Mouse (Mus musculus) hindbrain, embryonic 13.5 days (tissue): Measurements from ENCODE around the gene Auts2. TPM values are rescaled to one million over a fixed set of nuclear protein-coding genes. Genes with fewer than 3 reads are reported as not detected.

Source experiments
- ATAC-seq: fragments of 200-750 bp; cut with Nextera tagmentation; 2 replicates; pipeline ENCODE4 v1.8.0; 2017; ENCODE audit warnings: moderate TSS enrichment; ENCODE audit not compliant: low FRiP score
- H3K27ac ChIP-seq: fragments of 300-500 bp; sonication (generic); 2 replicates; pipeline ENCODE4 v1.5.1; 2015; ENCODE audit warnings: inconsistent platforms, mild to moderate bottlenecking, moderate library complexity
- H3K27me3 ChIP-seq: fragments of 300-500 bp; sonication (generic); 2 replicates; pipeline ENCODE4 v1.6.1; 2015; ENCODE audit warnings: mild to moderate bottlenecking, inconsistent platforms
- H3K36me3 ChIP-seq: fragments of 300-500 bp; sonication (generic); 2 replicates; pipeline ENCODE4 v1.6.1; 2015; ENCODE audit warnings: mild to moderate bottlenecking, inconsistent platforms
- H3K4me1 ChIP-seq: fragments of 300-500 bp; sonication (generic); replicated peaks from 2 replicates; pipeline ENCODE4 v1.6.1; 2015; ENCODE audit warnings: inconsistent platforms
- H3K4me2 ChIP-seq: fragments of 300-500 bp; sonication (generic); 2 replicates; pipeline ENCODE4 v1.6.1; 2015; ENCODE audit warnings: inconsistent platforms, mild to moderate bottlenecking, moderate library complexity
- H3K4me3 ChIP-seq: fragments of 300-500 bp; sonication (generic); 2 replicates; pipeline ENCODE4 v1.5.1; 2015; ENCODE audit warnings: mild to moderate bottlenecking, inconsistent platforms
- H3K9ac ChIP-seq: fragments of 300-500 bp; sonication (generic); 2 replicates; pipeline ENCODE4 v1.6.1; 2015; ENCODE audit warnings: mild to moderate bottlenecking, inconsistent platforms
- H3K9me3 ChIP-seq: fragments of 300-500 bp; sonication (generic); 2 replicates; pipeline ENCODE4 v1.6.1; 2016; ENCODE audit warnings: inconsistent platforms
- WGBS: fragments of 180-500 bp; shearing (Covaris S2); methylation state at CpG from one replicate; pipeline ENCODE4 v1.1.7; 2015; 5-methylcytosine and 5-hydroxymethylcytosine counted together
- polyA plus RNA-seq: library from polyadenylated mRNA; unstranded; fragments of >200 nt; fragmentation: Nextera tagmentation; extraction: Ambion mirVana; gene quantifications from 2 replicates; pipeline ENCODE4 v1.2.1, GENCODE M21; 2015

Gene Auts2
- polyA plus RNA-seq, 1 experiment from 2014 or later = 89.9 TPM

- 70% methylated on average over 6 of the region's 6 CpGs for WGBS
- Histone ChIP-seq H3K4me3 (no peak overlapping the region), H3K27me3 (peaks cover 3% of the 10 kb centered on the region; the same call in 1 of the 2 replicates), H3K4me2 (no peak overlapping the region), H3K36me3 (no peaks in the 10 kb centered on the region), H3K4me1 (peaks cover 41% of the 10 kb centered on the region), H3K9me3 (no peaks in the 10 kb centered on the region), H3K27ac (no peak overlapping the region), H3K9ac (no peak overlapping the region)
- no peak for ATAC-seq
Measured at GRCm38 (mm10) chr5:131830111-131830510, 713.0 kb downstream of the Auts2 start.

GRCm38 (mm10) chr5:131829248-131829647 lies 713.9 kb downstream of the Auts2 start:
- Histone ChIP-seq H3K36me3 (no peaks in the 10 kb centered on the region), H3K27me3 (peaks cover 3% of the 10 kb centered on the region; the same call in 1 of the 2 replicates), H3K4me3 (no peak overlapping the region), H3K4me1 (peaks cover 48% of the 10 kb centered on the region), H3K9ac (no peak overlapping the region), H3K9me3 (no peaks in the 10 kb centered on the region), H3K4me2 (no peak overlapping the region), H3K27ac (no peak overlapping the region)
- WGBS = 69% methylated on average over 3 of the region's 3 CpGs
- no peak for ATAC-seq

- Histone ChIP-seq H3K9ac (no peak overlapping the region), H3K36me3 (no peaks in the 10 kb centered on the region), H3K4me3 (no peak overlapping the region), H3K4me1 (peaks cover 45% of the 10 kb centered on the region), H3K27me3 (peaks cover 3% of the 10 kb centered on the region; the same call in 1 of the 2 replicates), H3K9me3 (no peaks in the 10 kb centered on the region), H3K4me2 (no peak overlapping the region), H3K27ac (no peak overlapping the region)
- no peak for ATAC-seq
- WGBS = 79% methylated on average over 2 of the region's 2 CpGs
Measured at GRCm38 (mm10) chr5:131828607-131829006, 714.5 kb downstream of the Auts2 start.

GRCm38 (mm10) chr5:131826362-131827261 lies 716.5 kb downstream of the Auts2 start:
- H3K4me2 ChIP-seq = no peak overlapping the region
- no peaks in the 10 kb centered on the region for H3K9me3 ChIP-seq
- H3K4me1 ChIP-seq = peaks cover 38% of the 10 kb centered on the region
- H3K4me3 ChIP-seq = no peak overlapping the region
- H3K27ac ChIP-seq = no peak overlapping the region
- no peak for ATAC-seq
- 94% methylated on average over 8 of the region's 8 CpGs for WGBS
- H3K36me3 ChIP-seq = no peaks in the 10 kb centered on the region
- H3K27me3 ChIP-seq = peaks cover 3% of the 10 kb centered on the region; the same call in 1 of the 2 replicates
- no peak overlapping the region for H3K9ac ChIP-seq

DNA sequence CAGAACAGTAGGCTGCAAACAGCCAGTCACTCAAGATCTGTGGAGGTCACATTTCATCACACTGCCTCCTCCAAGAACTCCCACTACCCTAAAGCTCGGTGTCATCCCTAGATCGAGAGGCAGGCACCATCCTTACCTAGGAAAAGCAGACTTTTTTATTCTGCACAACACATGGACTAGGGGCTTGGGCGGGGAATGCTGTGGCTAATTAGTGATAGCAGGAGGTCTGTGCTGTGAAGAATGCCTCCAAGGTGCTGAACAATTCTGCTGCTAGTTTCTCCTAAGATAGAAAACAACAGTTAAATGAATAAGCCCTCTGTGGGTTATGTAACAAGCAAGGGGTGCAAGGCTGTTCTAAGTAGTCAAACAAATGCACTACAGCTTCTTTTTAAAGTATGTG lies 717.7 kb downstream of the Auts2 start:
- Histone ChIP-seq H3K4me1 (peaks cover 40% of the 10 kb centered on the region), H3K9me3 (no peaks in the 10 kb centered on the region), H3K27me3 (peaks cover 7% of the 10 kb centered on the region), H3K9ac (no peak overlapping the region), H3K27ac (peak overlapping the region; percentile 79), H3K4me2 (no peak overlapping the region), H3K4me3 (no peak overlapping the region), H3K36me3 (no peaks in the 10 kb centered on the region)
- 0 out of 2 replicates have a peak, but pooled peaks have one; percentile 8 for ATAC-seq
- 16% methylated on average over 3 of the region's 3 CpGs for WGBS

- peak; percentile 92 for ATAC-seq
- H3K4me1 ChIP-seq = peaks cover 32% of the 10 kb centered on the region
- H3K27me3 ChIP-seq = peaks cover 7% of the 10 kb centered on the region
- peak overlapping the region; percentile 79 for H3K27ac ChIP-seq
- WGBS = 9% methylated on average over 11 of the region's 11 CpGs
- H3K9me3 ChIP-seq = no peaks in the 10 kb centered on the region
- H3K4me2 ChIP-seq = no peak overlapping the region
- no peak overlapping the region for H3K4me3 ChIP-seq
- no peaks in the 10 kb centered on the region for H3K36me3 ChIP-seq
- H3K9ac ChIP-seq = peak overlapping the region; percentile 9; the same call in 1 of the 2 replicates
Measured at GRCm38 (mm10) chr5:131824197-131824991, 718.8 kb downstream of the Auts2 start.

- 85% methylated on average over 4 of the region's 4 CpGs for WGBS
- no peak overlapping the region for H3K4me2 ChIP-seq
- no peak for ATAC-seq
- H3K4me1 ChIP-seq = peaks cover 29% of the 10 kb centered on the region
- H3K4me3 ChIP-seq = no peak overlapping the region
- H3K9ac ChIP-seq = no peak overlapping the region
- no peaks in the 10 kb centered on the region for H3K36me3 ChIP-seq
- no peaks in the 10 kb centered on the region for H3K9me3 ChIP-seq
- peaks cover 7% of the 10 kb centered on the region; the same call in 1 of the 2 replicates for H3K27me3 ChIP-seq
- H3K27ac ChIP-seq = no peak overlapping the region
Measured at GRCm38 (mm10) chr5:131821461-131821860, 721.7 kb downstream of the Auts2 start.

DNA sequence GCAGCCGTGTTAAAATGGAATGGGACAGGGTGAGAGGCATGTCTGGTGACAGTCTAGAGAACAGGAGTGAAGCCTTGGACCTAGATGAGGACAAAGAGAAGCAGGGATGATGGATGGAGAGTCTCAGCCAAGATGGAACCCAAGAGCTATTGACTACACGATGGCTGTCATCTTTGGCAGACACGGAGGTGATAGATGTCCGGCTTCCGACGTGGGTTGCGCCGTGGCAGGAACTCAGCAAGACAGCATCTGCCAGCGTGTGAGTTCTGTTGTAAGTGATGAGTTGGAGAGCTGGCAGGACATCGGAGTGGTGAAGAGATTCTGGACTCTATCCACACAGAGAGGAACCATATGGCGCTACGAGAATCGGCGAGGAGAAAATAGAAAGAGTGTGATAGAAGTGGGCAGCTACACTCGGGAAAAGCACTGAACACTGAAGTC lies 723.9 kb downstream of the Auts2 start:
- Histone ChIP-seq H3K27me3 (peaks cover 7% of the 10 kb centered on the region; the same call in 1 of the 2 replicates), H3K9ac (no peak overlapping the region), H3K9me3 (no peaks in the 10 kb centered on the region), H3K4me2 (no peak overlapping the region), H3K4me3 (no peak overlapping the region), H3K36me3 (no peaks in the 10 kb centered on the region), H3K27ac (no peak overlapping the region), H3K4me1 (peaks cover 19% of the 10 kb centered on the region)
- ATAC-seq = no peak
- WGBS = 86% methylated on average over 15 of the region's 15 CpGs

- Histone ChIP-seq H3K36me3 (no peaks in the 10 kb centered on the region), H3K9ac (no peak overlapping the region), H3K27me3 (peaks cover 4% of the 10 kb centered on the region; the same call in 1 of the 2 replicates), H3K4me1 (peaks cover 18% of the 10 kb centered on the region), H3K4me2 (no peak overlapping the region), H3K27ac (no peak overlapping the region), H3K9me3 (no peaks in the 10 kb centered on the region), H3K4me3 (no peak overlapping the region)
- no peak for ATAC-seq
- WGBS = 64% methylated on average over 3 of the region's 3 CpGs
Measured at GRCm38 (mm10) chr5:131815498-131815897, 727.6 kb downstream of the Auts2 start.

DNA sequence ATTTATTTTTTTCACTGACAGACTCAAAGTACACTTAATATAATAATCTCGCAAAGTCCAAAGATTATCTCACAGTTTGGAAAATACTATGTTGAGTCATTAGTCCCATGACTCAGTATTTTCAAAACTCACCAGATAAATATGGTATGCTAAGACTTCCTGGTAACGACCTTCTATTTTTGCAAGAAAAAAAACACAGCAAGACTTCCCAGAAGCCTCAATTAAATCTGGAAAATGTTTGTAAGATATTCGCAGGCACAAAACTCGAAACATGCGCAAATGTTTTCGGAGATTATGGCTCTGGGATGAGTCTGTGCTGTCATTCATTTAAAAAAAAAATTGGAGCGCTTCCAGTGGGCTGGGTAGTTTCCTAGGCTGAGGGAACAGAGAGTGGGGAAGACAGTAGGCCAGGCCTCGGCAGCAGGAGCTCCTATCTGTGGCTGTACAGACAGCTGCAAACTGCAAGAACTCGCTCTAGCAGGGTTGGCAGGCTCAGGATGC lies 728.6 kb downstream of the Auts2 start:
- no peak overlapping the region for H3K4me2 ChIP-seq
- no peak overlapping the region for H3K4me3 ChIP-seq
- H3K9ac ChIP-seq = no peak overlapping the region
- no peak overlapping the region for H3K27ac ChIP-seq
- peaks cover 4% of the 10 kb centered on the region; the same call in 1 of the 2 replicates for H3K27me3 ChIP-seq
- H3K4me1 ChIP-seq = peaks cover 22% of the 10 kb centered on the region
- no peaks in the 10 kb centered on the region for H3K36me3 ChIP-seq
- no peaks in the 10 kb centered on the region for H3K9me3 ChIP-seq
- ATAC-seq = no peak
- 82% methylated on average over 9 of the region's 9 CpGs for WGBS

- Histone ChIP-seq H3K4me2 (no peak overlapping the region), H3K9me3 (no peaks in the 10 kb centered on the region), H3K27ac (no peak overlapping the region; the same call in 1 of the 2 replicates), H3K36me3 (no peaks in the 10 kb centered on the region), H3K27me3 (peaks cover under 1% of the 10 kb centered on the region; the same call in 1 of the 2 replicates), H3K9ac (no peak overlapping the region), H3K4me3 (no peak overlapping the region), H3K4me1 (peaks cover 23% of the 10 kb centered on the region)
- WGBS = 80% methylated on average over 10 of the region's 10 CpGs
- no peak for ATAC-seq
Measured at GRCm38 (mm10) chr5:131813952-131814502, 729.1 kb downstream of the Auts2 start.
